Mouse (Mus musculus): ENCODE data around the gene R3hcc1l. TPM values are rescaled to one million over a fixed set of nuclear protein-coding genes. Genes with fewer than 3 reads are reported as not detected.

Gene R3hcc1l
- total RNA-seq, 2 experiments from 2014 or later, result 9.6 to 9.8 TPM

DNA sequence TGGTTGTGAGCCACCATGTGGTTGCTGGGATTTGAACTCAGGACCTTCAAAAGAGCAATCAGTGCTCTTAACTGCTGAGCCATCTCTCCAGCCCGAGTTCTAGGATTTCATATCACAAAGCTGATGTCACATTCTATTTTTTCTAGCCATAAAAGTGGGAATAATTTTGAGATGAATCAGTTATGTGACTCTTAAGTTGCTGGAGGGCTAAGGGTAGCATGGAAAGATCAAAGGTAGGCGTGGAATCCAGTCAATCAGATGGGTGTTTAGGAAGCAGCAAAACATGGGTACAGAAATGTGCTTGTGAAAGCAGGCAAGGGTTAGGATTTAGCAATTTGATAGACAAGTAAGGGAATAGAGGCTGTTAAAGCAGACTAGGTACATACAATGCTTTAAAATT, 20.4 kb downstream of the R3hcc1l start:
- DNase-seq, result no peak
- intact Hi-C loops (cut with DNase I; ENCODE audit: low total_unique reads), result no loop called here

- intact Hi-C loops (cut with DNase I; ENCODE audit: low total_unique reads), result no loop called here
Observed at GRCm38 (mm10) chr19:42539414-42540189, 21.0 kb downstream of the R3hcc1l start.

DNA sequence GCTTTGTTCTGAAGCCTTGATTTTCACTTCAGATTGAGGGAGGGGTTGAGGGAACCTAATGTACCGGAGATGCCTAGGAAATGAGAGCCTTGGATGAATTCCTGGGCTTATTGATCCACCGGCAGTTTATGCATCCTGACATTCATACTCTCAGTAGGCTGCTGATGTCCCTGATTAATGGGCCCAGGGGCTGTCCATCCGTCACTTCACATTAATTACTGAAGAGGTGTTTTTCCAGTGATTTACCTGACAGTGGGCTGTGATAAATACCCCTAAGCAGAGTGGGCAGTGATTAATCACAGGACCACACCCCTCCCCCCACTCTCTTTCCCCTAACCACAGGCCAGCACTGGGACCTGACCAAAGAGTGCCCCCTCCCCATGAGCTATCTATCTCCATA, 22.1 kb downstream of the R3hcc1l start:
- intact Hi-C loops (cut with DNase I; ENCODE audit: low total_unique reads), result no loop called here

More at GRCm38 (mm10) chr19:42539414-42540189, 21.0 kb downstream of the R3hcc1l start:
- peak; percentile 24 for DNase-seq

DNA sequence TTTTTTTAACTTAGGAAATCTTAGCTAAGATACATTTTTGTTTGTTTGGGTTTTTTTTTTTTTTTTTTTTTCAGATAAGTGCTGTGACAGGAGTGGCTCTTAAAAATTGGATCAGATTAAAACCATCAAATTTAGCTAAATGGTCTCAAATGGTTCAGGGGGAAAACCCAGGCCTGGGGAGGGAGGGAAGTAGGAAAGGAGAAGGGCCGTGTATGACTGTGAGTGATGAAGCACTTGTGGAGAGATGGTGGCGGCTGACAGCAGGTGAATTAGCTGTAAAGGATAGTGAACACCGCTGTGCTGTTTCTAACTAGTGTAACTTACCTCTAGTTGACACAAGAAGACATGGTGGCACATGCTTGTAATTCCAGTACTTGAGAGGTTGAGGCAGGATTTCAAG, 40.1 kb downstream of the R3hcc1l start:
- intact Hi-C loops (cut with DNase I; ENCODE audit: low total_unique reads), result no loop called here
- no peak for DNase-seq

More for the DNA sequence above, 22.1 kb downstream of the R3hcc1l start:
- no peak for DNase-seq

DNA sequence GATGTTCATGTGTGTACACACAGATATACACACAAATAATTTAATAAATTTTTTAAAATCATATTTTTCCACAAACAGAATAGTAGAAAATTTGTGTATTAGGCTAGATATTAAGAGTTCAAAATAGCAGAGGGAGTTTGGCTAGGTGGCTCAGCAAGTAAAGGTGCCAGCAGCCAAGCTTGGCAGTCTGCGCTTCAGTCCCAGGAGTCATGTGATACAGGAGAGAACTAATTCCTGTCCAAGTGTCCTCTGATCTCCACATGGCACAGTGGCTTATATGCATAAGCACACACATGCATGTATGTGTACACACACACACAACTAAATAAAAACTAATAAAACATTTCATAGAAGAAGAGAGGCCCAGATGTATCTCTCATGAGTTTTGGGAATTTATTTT, 43.4 kb downstream of the R3hcc1l start:
- no peak for DNase-seq
- intact Hi-C loops (cut with DNase I; ENCODE audit: low total_unique reads), result no loop called here

GRCm38 (mm10) chr19:42562981-42563380, 44.4 kb downstream of the R3hcc1l start:
- intact Hi-C loops (cut with DNase I; ENCODE audit: low total_unique reads), result no loop called here
- no peak for DNase-seq

GRCm38 (mm10) chr19:42563726-42564270, 45.2 kb downstream of the R3hcc1l start:
- intact Hi-C loops (cut with DNase I; ENCODE audit: low total_unique reads), result no loop called here
- no peak for DNase-seq

GRCm38 (mm10) chr19:42566283-42567019, 47.9 kb downstream of the R3hcc1l start:
- DNase-seq, result no peak
- intact Hi-C loops (cut with DNase I; ENCODE audit: low total_unique reads), result no loop called here

GRCm38 (mm10) chr19:42567020-42567419, 48.5 kb downstream of the R3hcc1l start:
- intact Hi-C loops (cut with DNase I; ENCODE audit: low total_unique reads), result no loop called here
- no peak for DNase-seq

DNA sequence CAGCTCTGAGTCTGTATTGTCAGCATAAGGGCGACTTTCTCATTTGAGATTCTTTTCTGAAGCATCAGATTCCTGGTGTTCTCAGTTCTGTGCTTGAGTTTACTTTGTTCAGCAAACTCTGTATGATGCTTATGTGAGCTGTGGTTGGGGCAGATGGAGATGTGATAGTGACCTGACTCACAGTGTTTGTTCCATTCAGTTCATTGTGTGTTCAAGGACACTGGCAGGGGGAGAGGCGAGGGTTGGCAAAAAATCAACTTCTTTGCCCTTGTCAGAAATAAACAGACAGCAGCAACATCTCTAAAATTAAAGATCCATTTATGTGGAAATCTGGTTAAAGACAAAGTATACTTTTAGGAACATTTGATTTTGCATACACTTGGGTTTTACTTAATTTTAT, 50.5 kb downstream of the R3hcc1l start:
- no peak for DNase-seq
- intact Hi-C loops (cut with DNase I; ENCODE audit: low total_unique reads), result no loop called here

- DNase-seq, result no peak
Observed at GRCm38 (mm10) chr19:42571291-42571690, 52.7 kb downstream of the R3hcc1l start.

GRCm38 (mm10) chr19:42575317-42575716, 56.8 kb downstream of the R3hcc1l start:
- intact Hi-C loops (cut with DNase I; ENCODE audit: low total_unique reads), result no loop called here
- DNase-seq, result no peak

More at GRCm38 (mm10) chr19:42571291-42571690, 52.7 kb downstream of the R3hcc1l start:
- intact Hi-C loops (cut with DNase I; ENCODE audit: low total_unique reads), result no loop called here

GRCm38 (mm10) chr19:42576856-42577255, 58.3 kb downstream of the R3hcc1l start:
- DNase-seq, result no peak
- intact Hi-C loops (cut with DNase I; ENCODE audit: low total_unique reads), result no loop called here

- no peak for DNase-seq
- intact Hi-C loops (cut with DNase I; ENCODE audit: low total_unique reads), result no loop called here
Observed at GRCm38 (mm10) chr19:42578631-42579030, 60.1 kb downstream of the R3hcc1l start.

- no peak for DNase-seq
- intact Hi-C loops (cut with DNase I; ENCODE audit: low total_unique reads), result no loop called here
Observed at GRCm38 (mm10) chr19:42580701-42581100, 62.1 kb downstream of the R3hcc1l start.

DNA sequence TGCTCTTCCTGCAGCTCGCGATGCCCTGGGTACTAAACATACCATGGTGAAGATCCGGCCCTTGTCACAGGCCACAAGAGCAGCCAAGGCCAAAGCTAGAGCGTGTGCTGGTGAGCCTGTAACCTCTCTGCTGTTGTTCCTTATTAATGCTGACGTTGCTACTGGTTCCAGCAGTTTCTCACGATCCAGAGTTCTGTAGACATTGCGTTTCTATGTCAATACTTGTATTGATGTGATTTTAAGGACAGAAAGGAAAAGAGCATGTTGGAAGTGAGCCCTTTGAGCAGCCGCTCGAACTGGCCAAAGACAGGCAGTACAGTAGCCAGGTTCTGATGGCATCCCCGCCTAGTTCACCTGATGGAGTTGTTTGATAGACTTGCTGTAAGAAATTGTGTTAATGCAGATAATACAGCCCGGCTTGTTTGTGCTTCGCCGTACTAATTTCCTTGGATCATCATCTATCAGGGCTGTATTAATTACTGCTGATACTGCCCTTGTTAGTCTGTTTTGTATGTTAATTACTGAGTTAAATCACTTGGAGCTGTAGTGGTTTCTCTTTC, 64.3 kb downstream of the R3hcc1l start:
- intact Hi-C loops (cut with DNase I; ENCODE audit: low total_unique reads), result no loop called here
- DNase-seq, result no peak

- DNase-seq, result no peak
- intact Hi-C loops (cut with DNase I; ENCODE audit: low total_unique reads), result no loop called here
Observed at GRCm38 (mm10) chr19:42583677-42584076, 65.1 kb downstream of the R3hcc1l start.

DNA sequence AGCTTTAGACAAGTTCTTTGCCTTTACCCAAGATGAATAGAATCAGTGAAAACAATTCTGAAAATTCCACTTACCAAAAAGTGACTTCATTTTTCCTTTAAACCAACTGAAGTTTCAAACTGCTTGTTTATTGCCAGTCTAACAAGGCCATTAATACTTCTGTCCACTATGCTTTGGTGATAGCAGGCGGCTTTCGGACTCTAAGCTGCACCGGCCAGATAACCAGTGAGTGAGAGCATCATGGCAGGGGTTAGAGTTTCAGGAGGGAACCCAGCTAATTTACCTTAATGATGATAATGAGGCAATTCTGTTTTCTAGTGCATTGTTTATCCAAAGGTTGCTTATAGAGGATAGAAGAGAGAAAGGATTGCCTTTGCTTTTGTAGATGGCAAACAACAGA, 65.6 kb downstream of the R3hcc1l start:
- no peak for DNase-seq
- intact Hi-C loops (cut with DNase I; ENCODE audit: low total_unique reads), result no loop called here

DNA sequence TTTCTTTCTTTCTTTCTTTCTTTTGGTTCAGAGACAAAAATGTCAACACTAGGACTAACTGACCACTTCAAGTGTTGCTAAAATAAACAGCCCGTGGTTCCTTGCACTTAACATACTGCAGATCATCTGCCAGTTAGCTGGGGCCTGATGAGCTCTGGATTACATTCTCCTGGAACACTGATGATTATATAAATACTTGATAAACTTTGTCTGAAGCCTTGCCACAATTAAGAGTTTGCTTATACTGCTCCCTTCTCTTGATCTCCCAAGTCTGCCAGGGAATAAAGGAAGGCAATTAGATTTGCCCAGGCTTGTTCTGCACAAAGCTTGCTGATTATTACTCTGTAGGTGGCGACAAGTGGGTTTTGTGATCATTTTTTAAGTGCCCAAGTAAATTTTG, 69.1 kb downstream of the R3hcc1l start:
- intact Hi-C loops (cut with DNase I; ENCODE audit: low total_unique reads), result no loop called here
- no peak for DNase-seq

- DNase-seq, result no peak
- intact Hi-C loops (cut with DNase I; ENCODE audit: low total_unique reads), result no loop called here
Observed at GRCm38 (mm10) chr19:42589246-42589645, 70.7 kb downstream of the R3hcc1l start.
